Mouse (Mus musculus) erythroblast, embryonic 14.5 days (primary cell): ENCODE data around the gene Foxq1. TPM values are rescaled to one million over a fixed set of nuclear protein-coding genes. Genes with fewer than 3 reads are reported as not detected.

ENCODE experiments used
- H3K27me3 ChIP-seq: 2 replicates; pipeline ENCODE4 v1.6.1; 2012; ENCODE audit warnings: inconsistent platforms; ENCODE audit not compliant: control insufficient read depth
- H3K36me3 ChIP-seq: 2 replicates; pipeline ENCODE4 v1.6.1; 2012; ENCODE audit warnings: mild to moderate bottlenecking, inconsistent platforms; ENCODE audit not compliant: control insufficient read depth
- H3K4me1 ChIP-seq: 2 replicates; pipeline ENCODE4 v1.6.1; 2012; ENCODE audit warnings: inconsistent platforms; ENCODE audit not compliant: control insufficient read depth
- H3K4me3 ChIP-seq: replicated peaks from 2 replicates; pipeline ENCODE3; 2012; ENCODE audit warnings: moderate library complexity, mild to moderate bottlenecking, inconsistent platforms
- H3K9me3 ChIP-seq: 2 replicates; pipeline ENCODE4 v1.6.1; 2012; ENCODE audit warnings: low read length, inconsistent platforms, mixed read lengths; ENCODE audit not compliant: control insufficient read depth
- GATA1 ChIP-seq: IDR thresholded peaks from 2 replicates; pipeline ENCODE4 v1.6.1; 2012; ENCODE audit warnings: low read length, inconsistent platforms, mixed read lengths
- TAL1 ChIP-seq: IDR thresholded peaks from 3 replicates; pipeline ENCODE4 v1.6.1; 2012; ENCODE audit warnings: low read length, inconsistent platforms, mixed read lengths
- polyA plus RNA-seq: library from polyadenylated mRNA; stranded (reverse); fragments of >175 nt; gene quantifications from 2 replicates; pipeline ENCODE4 v1.2.3, GENCODE M21; 2012

Gene Foxq1
- polyA plus RNA-seq, 1 experiment, result not detected

GRCm38 (mm10) chr13:31567099-31567498 is 11.2 kb downstream of the Foxq1 start:
- H3K27me3 ChIP-seq, result peaks cover 3% of the 10 kb centered on the region
- TF ChIP-seq GATA1, result no peak
- no peak for TF ChIP-seq TAL1

GRCm38 (mm10) chr13:31567617-31568294 is 11.8 kb downstream of the Foxq1 start:
- no peak overlapping the region for H3K4me3 ChIP-seq
- TF ChIP-seq TAL1 (no peak), GATA1 (no peak)
- H3K27me3 ChIP-seq, result peaks cover 2% of the 10 kb centered on the region; the same call in 1 of the 2 replicates
- H3K4me1 ChIP-seq, result no peaks in the 10 kb centered on the region
- no peaks in the 10 kb centered on the region for H3K36me3 ChIP-seq
- no peaks in the 10 kb centered on the region for H3K9me3 ChIP-seq

More at GRCm38 (mm10) chr13:31567099-31567498, 11.2 kb downstream of the Foxq1 start:
- H3K36me3 ChIP-seq, result no peaks in the 10 kb centered on the region
- no peaks in the 10 kb centered on the region for H3K4me1 ChIP-seq
- H3K4me3 ChIP-seq, result no peak overlapping the region
- no peaks in the 10 kb centered on the region for H3K9me3 ChIP-seq

- Histone ChIP-seq H3K9me3 (no peaks in the 10 kb centered on the region), H3K4me3 (no peak overlapping the region), H3K36me3 (no peaks in the 10 kb centered on the region), H3K27me3 (no peaks in the 10 kb centered on the region), H3K4me1 (no peaks in the 10 kb centered on the region)
- no peak for TF ChIP-seq GATA1
- TF ChIP-seq TAL1, result no peak
Observed at GRCm38 (mm10) chr13:31572806-31573508, 17.0 kb downstream of the Foxq1 start.

- H3K27me3 ChIP-seq, result no peaks in the 10 kb centered on the region
- no peak overlapping the region for H3K4me3 ChIP-seq
- TF ChIP-seq TAL1 (no peak), GATA1 (no peak)
- H3K36me3 ChIP-seq, result no peaks in the 10 kb centered on the region
- no peaks in the 10 kb centered on the region for H3K9me3 ChIP-seq
- no peaks in the 10 kb centered on the region for H3K4me1 ChIP-seq
Observed at GRCm38 (mm10) chr13:31574627-31575026, 18.7 kb downstream of the Foxq1 start.

- no peak overlapping the region for H3K4me3 ChIP-seq
- H3K4me1 ChIP-seq, result no peaks in the 10 kb centered on the region
- H3K27me3 ChIP-seq, result no peaks in the 10 kb centered on the region
- TF ChIP-seq GATA1 (no peak), TAL1 (no peak)
- H3K9me3 ChIP-seq, result no peaks in the 10 kb centered on the region
- no peaks in the 10 kb centered on the region for H3K36me3 ChIP-seq
Observed at GRCm38 (mm10) chr13:31576696-31577095, 20.8 kb downstream of the Foxq1 start.

- H3K4me1 ChIP-seq, result no peaks in the 10 kb centered on the region
- H3K9me3 ChIP-seq, result no peaks in the 10 kb centered on the region
- no peaks in the 10 kb centered on the region for H3K27me3 ChIP-seq
- no peaks in the 10 kb centered on the region for H3K36me3 ChIP-seq
- no peak for TF ChIP-seq GATA1
- TF ChIP-seq TAL1, result no peak
- H3K4me3 ChIP-seq, result no peak overlapping the region
Observed at GRCm38 (mm10) chr13:31577576-31577975, 21.6 kb downstream of the Foxq1 start.

- no peak for TF ChIP-seq GATA1
- H3K4me1 ChIP-seq, result no peaks in the 10 kb centered on the region
- H3K27me3 ChIP-seq, result no peaks in the 10 kb centered on the region
- no peaks in the 10 kb centered on the region for H3K9me3 ChIP-seq
- no peak overlapping the region for H3K4me3 ChIP-seq
- H3K36me3 ChIP-seq, result no peaks in the 10 kb centered on the region
Observed at GRCm38 (mm10) chr13:31578389-31578788, 22.5 kb downstream of the Foxq1 start.

- Histone ChIP-seq H3K9me3 (no peaks in the 10 kb centered on the region), H3K4me3 (no peak overlapping the region), H3K36me3 (no peaks in the 10 kb centered on the region), H3K4me1 (no peaks in the 10 kb centered on the region), H3K27me3 (no peaks in the 10 kb centered on the region)
- TF ChIP-seq GATA1, result no peak
- TF ChIP-seq TAL1, result no peak
Observed at GRCm38 (mm10) chr13:31579866-31580265, 23.9 kb downstream of the Foxq1 start.

- 0 out of 2 replicates have a peak, but pooled peaks cover 2% of the 10 kb centered on the region for H3K9me3 ChIP-seq
- TF ChIP-seq GATA1, result no peak
- TF ChIP-seq TAL1, result no peak
Observed at GRCm38 (mm10) chr13:31587341-31587740, 31.4 kb downstream of the Foxq1 start.

GRCm38 (mm10) chr13:31599576-31599975 is 43.6 kb downstream of the Foxq1 start:
- no peak overlapping the region for H3K4me3 ChIP-seq
- H3K36me3 ChIP-seq, result no peaks in the 10 kb centered on the region
- H3K9me3 ChIP-seq, result no peaks in the 10 kb centered on the region
- TF ChIP-seq GATA1 (no peak), TAL1 (no peak)
- H3K27me3 ChIP-seq, result no peaks in the 10 kb centered on the region
- H3K4me1 ChIP-seq, result no peaks in the 10 kb centered on the region

More at GRCm38 (mm10) chr13:31587341-31587740, 31.4 kb downstream of the Foxq1 start:
- Histone ChIP-seq H3K27me3 (no peaks in the 10 kb centered on the region), H3K4me1 (no peaks in the 10 kb centered on the region), H3K4me3 (no peak overlapping the region), H3K36me3 (no peaks in the 10 kb centered on the region)
